Mouse (Mus musculus): Measurements from ENCODE around the gene Gtf2ird1.

Gene Gtf2ird1

DNA sequence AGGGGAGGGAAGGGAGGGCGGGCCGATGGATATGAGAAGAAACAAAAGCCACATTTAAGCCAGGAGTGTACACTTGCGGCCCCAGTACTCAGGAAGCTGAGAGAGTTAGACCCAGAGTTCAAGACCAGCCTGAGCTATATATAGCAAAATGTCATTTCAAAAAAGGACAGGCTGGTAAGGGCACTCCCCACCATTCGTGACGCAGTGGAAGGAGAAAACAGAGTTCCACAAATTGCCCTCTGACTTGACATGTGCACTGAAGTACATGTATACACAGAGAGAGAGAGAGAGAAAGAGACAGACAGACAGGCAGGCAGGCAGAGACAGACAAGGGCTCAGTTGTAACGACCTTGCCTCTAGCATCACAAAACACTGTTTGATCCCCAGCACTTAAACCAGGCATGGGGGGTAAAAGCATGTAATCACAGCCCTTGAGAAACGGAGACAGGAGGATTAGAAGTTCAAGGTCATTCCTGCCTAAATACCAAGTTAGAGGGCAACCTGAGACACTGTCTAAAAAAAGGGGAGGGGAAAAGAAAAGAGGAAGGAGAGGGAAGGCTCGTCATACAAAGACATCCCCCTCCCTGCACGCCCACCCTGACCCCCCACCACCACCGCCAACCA lies 11.2 kb downstream of the Gtf2ird1 start:
- no peak for DNase-seq (ENCODE audit: low spot score in 2 of 2)

DNA sequence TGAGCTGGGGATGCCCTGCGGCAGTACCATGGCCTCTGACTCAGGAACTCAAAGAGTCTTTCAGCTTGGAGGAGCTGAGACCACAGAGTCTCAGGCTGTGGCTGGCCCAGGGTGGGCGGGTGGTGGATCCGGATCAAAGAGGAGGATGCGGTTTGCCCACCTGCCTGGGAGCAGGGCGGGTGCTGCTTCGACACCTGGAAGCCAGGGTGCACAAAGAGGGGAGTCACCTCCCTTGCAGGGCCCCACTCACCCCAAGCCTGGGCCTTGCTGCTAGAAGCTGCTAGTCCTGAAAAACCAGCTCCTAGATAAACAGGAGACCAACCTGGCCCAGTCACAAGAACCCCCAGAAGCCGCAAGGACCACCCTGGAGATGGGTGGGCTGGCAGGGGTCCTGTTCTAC lies 12.0 kb downstream of the Gtf2ird1 start:
- no peak for DNase-seq (ENCODE audit: low spot score in 2 of 2)

DNA sequence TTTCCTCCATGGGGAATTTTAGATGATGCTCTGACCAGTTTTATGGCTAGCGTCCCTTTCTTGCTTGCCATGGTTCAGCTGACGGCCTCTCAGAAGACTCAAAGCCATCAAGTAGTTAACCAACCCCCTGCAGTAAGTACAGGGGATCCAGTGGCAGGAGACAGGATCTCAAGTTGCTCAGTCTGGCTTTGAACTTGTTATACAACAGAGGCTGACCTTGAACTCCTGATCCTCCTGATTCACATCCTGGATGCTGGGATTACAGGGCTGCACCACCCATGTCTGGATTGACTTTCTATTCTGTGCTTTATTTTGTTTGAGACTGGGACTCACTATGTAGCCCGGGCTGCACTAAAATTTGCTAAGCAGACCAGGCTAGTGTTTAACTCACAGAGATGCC lies 14.4 kb downstream of the Gtf2ird1 start:
- DNase-seq (ENCODE audit: low spot score in 2 of 2): no peak

DNA sequence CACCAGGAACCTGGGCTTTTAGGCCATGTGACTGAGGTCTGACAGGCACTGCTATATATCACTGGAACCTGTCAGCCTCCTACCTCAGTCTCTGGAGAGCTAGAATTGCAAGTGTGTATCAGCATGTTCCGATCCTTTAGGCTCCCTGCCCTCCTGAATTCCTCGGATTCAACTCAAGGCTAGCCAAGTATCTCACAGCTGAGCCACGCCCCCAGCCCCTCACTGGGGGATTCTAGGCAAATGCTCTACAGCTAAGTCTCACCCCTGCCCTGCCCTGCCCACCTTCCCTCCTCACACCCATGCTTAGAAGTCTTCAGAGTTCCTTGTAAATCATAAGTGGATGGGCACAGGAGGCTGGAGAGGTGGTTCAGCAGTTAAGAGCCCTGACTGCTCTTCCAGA lies 15.4 kb downstream of the Gtf2ird1 start:
- no peak for DNase-seq (ENCODE audit: low spot score in 2 of 2)

DNA sequence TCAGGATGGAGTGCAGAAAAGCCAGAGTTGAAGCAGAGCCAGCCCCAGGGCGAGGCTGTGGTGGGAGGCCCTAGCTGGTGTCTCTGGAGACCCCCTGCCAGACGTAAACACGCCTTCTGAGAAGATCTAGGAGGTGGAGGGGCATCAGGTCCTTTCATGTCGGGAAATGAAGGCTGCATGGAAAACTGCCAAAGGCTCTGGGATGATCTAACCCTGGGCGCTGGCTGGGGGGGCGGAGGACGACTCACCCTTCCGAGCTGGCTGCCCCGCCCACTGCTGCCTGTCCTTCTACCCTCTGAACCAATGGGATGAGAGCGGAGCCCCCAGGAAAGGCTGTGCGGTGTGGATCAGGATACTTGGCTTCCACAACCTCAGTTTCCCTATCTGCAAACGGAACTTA lies 16.4 kb downstream of the Gtf2ird1 start:
- DNase-seq (ENCODE audit: low spot score in 2 of 2): no peak

DNA sequence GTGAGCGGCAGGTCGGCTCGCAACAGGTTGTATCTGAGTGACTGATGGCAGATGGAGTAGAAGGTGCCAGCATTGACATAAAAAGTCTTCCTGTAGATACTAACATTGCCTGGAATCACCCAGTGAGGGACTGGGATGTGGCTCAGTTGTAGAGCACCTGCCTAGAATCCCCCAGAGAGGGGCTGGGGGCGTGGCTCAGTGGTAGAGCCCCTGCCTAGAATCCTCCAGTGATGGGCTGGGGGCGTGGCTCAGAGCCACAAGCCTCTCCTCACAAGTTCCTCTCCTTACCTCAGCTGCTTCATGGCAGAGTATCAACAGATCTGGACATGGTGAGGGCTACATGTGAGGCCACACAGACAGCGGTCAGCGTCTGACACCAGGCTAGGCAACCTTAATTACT lies 17.0 kb downstream of the Gtf2ird1 start:
- DNase-seq (ENCODE audit: low spot score in 2 of 2): no peak

DNA sequence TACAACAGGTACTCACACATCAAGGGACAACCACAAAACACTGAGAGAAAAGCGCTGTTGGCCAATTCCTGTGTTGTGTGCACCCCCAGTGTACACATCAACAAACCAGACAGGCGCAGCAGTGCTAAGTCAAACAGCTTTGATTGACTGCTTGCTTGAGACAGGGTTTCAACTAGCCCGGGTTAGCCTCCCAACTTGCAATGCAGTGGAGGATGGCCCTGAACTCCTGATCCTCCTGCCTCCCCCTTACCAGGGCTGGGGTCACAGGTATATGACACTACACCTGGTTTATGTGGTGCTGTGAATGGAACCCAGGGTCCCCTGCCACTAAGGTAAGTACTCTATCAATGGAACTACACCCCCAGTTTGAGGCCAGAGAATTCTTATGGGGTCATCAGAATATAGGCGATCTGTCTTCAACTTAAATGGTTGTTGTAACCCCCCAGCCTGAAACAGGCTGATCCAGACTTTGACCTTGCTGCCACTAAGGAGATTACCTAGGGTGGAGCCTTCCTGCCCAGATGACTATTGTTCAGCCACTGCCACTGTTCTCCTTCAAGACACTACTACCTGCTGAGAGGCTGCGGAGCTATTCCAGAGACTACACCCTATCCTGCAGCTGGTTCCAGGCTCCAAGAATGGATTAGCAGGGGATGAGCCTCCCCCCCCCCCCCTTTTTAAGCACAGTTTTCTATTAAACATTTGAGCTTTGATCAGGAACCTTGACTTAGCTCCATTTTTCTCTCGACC lies 17.7 kb downstream of the Gtf2ird1 start:
- DNase-seq (ENCODE audit: low spot score in 2 of 2): no peak

DNA sequence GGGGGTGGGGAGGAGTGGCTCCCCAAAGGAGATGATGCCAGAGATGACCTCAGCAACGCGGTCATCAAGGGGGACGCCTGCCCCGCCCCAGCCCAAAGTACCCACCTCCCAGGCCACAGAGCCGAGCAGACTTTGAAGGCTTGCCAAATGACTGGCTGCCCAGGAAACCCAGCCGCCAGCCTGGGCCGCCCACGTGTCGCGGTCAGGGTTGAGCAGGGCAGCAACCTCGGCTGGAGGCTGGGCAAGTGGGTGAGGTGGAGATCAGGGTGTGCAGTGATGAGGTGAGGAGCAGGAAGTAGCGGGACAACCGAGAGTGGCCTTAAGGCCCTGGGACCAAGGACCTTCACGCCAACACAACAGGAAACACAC lies 19.1 kb downstream of the Gtf2ird1 start:
- peak in 1 of 2 experiments; percentile 73 for DNase-seq (ENCODE audit: low spot score in 2 of 2)

DNA sequence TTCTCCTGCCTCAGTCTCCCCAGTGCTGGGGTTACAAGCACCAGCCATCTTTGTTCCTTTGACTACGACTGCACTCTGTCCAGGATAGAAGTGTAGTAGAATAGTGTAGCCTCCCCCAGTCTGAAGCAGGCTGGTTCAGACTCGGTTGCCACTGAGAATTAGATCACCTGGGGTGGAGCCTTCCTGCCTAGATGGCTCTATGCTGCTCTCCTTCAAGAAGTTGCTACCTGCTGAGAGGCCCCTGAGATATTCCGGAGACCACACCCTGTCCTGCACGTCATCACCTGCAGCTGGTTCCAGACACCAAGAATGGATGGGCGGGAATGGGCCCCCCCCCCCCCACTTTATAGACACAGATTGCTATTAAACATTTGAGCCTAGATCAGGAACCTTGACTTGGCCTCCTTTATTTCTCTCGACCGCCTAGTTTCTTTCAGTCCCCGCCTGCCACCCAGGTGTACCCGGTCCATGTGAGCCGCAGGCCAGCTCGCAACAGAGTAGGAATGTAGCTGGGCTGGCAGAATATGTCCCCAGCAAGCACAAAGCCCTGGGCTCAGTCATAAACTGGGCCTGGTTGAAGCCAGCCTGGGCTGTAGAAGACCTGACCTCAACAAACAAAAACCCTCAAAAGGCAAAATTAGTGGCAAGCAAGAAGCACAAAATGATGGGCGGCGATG lies 19.6 kb downstream of the Gtf2ird1 start:
- no peak for DNase-seq (ENCODE audit: low spot score in 2 of 2)

DNA sequence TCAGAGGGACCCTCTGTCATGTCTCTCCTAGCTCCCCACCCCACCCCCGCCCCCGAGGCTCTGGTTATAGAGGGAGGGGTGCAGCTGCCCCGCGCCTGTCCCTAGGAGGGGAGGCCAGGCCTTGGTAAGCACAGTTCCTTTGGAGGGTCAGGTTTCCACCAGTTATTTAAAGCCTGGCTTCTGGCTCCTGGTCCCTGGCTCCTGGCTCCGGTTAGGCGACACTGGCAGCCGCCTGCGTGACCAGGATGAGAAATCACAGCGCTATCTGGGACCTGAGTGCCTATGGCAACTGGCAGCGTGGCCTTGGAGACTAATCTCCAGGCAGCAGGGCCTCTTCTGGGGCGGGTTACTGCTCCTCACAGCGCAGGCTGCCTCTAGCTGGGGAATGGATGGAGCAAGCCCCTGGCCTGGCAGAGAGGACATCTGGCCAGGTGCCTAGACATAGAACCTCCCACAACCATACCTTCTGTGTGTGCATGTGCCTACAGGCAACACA lies 20.6 kb downstream of the Gtf2ird1 start:
- peak in 1 of 2 experiments; percentile 37 for DNase-seq (ENCODE audit: low spot score in 2 of 2)

DNA sequence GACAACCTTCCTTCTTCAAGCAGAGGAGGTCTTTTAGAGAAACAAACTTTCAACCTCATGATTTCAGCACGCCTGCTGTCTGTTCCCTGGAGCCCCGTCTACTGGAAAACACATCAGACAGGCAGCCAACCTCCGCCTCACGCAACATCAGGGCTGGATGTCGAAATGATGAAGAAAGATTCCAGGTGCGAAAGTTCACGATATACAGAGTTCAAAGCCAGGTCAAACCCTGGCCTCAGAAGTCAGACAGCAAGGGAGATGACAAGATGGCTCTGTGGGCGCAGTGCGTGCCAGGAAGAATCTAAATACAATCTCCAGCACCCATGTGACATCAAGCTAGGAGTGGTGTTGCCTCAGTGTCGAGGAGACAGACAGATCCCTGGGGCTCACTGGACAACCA lies 23.4 kb downstream of the Gtf2ird1 start:
- DNase-seq (ENCODE audit: low spot score in 2 of 2): peak in 1 of 2 experiments; percentile 62

DNA sequence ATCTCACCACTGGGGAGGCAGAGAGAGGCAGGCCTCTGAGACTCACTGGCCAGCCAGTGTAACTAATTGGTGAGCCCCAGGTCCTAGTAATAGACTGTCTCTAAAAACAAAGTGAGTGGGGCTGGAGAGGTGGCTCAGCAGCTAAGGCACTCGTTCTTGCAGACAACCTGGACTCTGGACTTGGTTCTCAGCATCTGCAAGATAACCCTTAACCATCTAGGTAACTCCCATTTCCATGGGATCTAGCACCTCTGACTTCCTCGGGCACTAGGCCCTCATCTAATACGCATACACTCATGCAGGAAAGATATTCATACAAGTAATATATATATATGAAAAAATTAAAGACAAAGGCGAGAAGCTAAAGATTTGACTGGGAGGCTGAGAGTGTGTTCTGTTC lies 26.4 kb downstream of the Gtf2ird1 start:
- no peak for DNase-seq (ENCODE audit: low spot score in 2 of 2)

DNA sequence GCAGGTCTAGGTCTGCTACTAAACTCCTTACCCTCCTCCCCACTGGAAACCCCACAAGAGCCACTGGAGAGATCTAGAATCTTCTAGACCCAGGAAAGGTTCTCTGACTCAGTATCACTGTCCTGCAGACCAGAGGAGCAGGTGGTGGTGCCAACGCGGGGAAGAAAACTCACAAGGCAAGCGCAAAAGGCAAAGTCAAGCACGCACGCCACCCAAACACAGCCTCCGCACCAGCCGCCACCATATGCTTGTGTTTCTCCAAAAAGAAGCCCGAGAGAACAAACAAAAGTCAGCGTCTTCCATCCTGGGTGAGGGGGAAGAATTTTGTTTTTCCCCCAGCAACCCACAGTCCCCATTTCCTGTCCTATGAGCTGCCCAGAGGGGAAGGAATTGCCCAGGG lies 28.9 kb downstream of the Gtf2ird1 start:
- no peak for DNase-seq (ENCODE audit: low spot score in 2 of 2)

DNA sequence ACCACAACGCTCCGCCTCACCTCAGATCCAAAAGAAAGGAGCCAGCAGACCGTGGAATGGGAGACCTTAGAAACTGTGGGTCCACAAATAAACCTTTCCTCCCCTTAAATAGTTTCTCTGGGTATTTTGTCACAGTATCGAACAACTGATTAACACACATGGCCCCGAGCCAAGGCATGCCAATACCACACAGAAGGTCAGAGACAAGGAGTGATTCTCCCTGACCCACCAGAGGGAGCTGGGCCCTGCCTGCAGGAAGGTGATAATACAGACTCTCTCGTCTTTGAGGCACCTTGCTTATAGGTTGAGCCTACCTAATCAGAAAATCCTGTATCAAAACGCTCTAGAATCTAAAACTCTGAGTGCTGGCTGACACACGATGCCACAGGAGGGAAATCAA lies 30.9 kb downstream of the Gtf2ird1 start:
- no peak for DNase-seq (ENCODE audit: low spot score in 2 of 2)

DNA sequence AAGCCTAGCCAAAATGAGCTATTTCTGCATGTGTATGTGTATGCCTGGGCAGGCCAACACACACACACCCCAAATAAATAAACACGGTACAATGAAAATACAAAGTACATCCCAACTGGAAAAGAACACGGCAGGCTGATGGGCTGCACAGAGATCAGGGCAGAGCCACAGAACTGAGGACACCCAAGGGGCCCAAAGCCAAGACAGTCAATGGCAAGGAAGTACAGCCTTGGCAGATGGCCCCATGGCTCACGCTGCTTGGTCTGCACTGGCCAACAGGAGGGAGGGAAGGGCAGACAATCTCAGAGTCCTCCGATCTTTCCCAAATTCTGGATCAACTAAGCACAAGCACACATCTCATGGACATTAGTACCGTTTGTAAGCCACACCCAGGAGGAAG lies 32.6 kb downstream of the Gtf2ird1 start:
- peak; percentile 48 to 82 for DNase-seq (ENCODE audit: low spot score in 2 of 2)

DNA sequence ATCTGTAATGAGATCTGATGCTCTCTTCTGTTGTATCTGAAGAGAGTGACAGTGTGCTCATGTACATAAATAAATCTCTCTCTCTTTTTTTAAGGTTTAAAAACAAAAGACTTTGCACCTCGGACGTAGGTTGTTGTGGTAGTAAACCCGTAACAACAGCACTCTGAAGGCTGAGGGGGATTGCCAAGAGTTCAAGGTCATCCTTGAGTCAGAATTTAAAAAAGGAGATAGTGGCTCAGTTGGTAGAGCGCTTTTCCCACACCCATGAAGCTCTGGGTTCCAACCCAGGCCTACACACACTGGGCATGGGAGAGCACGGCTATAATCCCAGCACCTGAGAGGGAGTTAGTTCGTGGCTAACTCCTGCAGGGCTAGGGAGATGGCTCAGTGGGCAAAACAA lies 33.1 kb downstream of the Gtf2ird1 start:
- no peak for DNase-seq (ENCODE audit: low spot score in 2 of 2)

DNA sequence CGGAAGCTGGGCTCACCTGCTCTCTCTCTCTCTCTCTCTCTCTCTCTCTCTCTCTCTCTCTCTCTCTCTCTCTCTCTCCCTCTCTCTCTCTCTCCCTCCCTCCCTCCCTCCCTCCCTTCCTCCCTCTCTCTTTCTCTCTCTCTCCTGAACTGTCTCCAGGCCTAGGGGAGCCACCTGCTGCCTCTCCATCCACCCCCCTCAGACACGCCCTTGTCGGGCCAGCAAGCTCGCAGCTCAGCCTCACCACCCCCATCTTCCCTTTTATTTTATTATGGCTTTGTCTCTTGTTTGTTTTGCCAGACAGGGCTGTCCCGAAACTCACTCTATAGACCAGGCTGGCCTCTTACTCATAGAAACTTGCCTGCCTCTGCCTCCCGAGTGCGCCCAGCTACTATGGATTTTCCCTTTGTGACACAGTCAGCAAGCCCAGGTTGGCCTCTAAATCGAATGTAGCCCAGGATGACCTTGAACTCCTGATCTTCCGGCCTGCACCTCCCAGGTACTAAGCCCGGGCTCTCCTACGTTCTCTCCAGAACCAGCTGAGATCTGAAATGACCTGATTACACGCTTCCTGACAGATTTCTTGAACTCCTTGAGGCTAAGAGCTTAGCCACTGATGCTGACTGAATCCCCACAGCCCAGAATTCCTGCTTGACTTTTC lies 34.1 kb downstream of the Gtf2ird1 start:
- DNase-seq (ENCODE audit: low spot score in 2 of 2): no peak

DNA sequence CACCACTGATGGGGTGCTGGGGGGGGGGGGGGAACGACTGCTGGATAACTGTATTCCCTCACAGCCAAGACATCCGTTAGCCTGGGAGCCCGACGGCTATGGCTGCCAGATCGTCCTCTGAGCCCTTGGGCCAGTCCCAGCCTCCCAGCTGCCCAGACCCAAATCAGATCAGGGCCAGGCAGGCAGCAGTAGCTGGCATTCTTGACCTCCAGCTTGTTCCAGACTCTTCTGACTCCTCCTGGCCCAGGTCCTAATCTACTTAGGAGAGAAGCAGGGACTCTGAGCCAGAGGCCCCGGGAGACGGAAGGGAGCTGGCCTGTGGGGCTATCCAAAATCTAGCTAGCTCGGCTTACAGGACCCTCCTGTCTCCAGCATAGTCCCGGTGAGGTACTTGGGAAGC lies 35.5 kb downstream of the Gtf2ird1 start:
- peak in 1 of 2 experiments; percentile 48 for DNase-seq (ENCODE audit: low spot score in 2 of 2)

DNA sequence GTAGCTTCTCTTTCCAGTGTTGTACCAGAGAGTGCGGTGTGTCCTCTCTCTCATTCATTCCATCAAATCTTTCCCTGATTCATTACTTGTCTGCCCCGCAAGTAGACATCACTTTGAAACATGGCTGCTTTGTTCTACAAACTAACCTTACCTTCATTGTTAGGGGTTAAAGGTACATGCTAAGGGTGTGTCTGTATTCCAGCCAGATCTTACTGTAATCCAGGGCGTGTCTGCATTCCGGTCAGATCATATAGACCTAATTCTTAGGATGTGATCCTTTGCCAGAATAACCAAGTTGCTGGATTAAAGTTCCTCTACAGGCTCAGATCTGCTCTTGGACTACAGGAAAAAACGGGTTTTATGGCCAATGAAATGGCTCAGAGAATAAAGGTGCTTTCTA lies 36.8 kb downstream of the Gtf2ird1 start:
- DNase-seq (ENCODE audit: low spot score in 2 of 2): no peak

DNA sequence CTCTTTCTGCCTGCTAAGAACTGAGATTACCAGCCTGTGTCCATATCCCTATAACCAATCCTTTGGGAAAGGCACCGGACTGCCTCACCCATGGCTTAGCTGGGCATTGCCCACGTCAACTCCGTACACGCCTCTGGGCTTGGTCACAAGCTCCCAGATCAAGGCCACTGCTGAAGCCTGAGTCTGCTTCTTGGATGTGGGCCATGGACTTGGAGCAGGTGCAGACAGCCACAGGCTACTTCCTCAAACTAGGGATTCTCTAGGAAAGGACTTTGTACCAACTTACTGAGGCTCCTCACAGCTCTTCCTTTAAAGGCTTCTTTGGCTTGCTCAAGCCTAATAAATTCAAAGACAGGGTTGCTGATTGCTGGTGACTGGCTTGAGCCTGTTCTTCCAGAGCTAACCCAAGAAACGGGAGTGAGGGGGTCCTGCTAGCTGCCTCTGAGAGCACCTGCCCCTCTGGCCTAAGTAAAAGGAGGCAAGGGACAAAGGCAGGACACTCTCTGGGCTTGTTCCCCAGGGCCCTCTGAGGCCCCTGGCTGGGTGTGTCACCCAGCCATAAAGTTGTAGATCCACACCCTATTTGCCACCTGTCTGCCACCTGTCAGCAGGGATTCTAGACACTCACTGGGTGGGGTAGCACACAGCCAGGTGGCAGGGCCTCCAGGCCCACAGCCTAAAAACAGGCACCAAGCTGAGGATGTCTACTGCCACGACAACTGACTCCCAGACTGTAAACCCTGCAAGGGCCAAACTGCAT lies 38.0 kb downstream of the Gtf2ird1 start:
- DNase-seq (ENCODE audit: low spot score in 2 of 2): no peak

DNA sequence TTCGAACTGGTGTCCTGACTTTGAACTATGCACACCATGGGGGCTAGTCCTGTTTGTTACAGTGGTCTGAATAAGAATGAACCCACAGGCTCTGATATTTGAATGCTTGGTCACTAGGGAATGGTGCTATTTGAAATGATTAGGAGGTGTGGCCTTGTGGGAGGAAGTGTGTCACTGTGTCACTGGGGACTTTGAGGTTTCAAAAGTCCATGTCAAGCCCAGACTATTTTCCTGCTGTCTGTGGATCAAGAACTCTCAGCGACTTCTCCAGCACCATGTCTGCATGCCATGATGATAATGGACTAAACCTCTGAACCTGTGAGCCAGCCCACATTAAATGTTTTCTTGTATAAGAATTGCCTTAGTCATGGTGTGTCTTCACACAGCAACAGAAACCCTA lies 44.2 kb downstream of the Gtf2ird1 start:
- no peak for DNase-seq (ENCODE audit: low spot score in 2 of 2)

Measured in urinary bladder, postnatal 36 days (tissue).